Mouse (Mus musculus) liver, embryonic 14.5 days (tissue): ENCODE measurements at regions not wholly inside any gene's neighbourhood (a gene's known extent, or its start where the extent isn't known, plus 50 kb on each side); places are given as distances from the start of the nearest gene placed in this dataset.

Experiments
- CTCF ChIP-seq: IDR thresholded peaks from 2 replicates; pipeline ENCODE4 v1.5.1; 2016; ENCODE audit warnings: antibody characterized with exemption, low read depth, control low read depth
- EP300 ChIP-seq: IDR thresholded peaks from 2 replicates; pipeline ENCODE4 v1.6.1; 2016; ENCODE audit warnings: antibody characterized with exemption, low read depth

- TF ChIP-seq CTCF (no peak), EP300 (no peak)
Observed at GRCm38 (mm10) chr5:64682326-64682845, 120.8 kb upstream of the Klf3 start.
